Mouse (Mus musculus) left cerebral cortex, adult 9 months (tissue): ENCODE results near the gene Nin.

ENCODE experiments used
- DNase-seq, 2 experiments: peaks; one replicate each; pipeline ENCODE4 v3.0.0; 2022; ENCODE audit warnings: low spot score in 2 of 2

Nin gene

GRCm38 (mm10) chr12:70082935-70083532 lies 30.5 kb downstream of the Nin start:
- no peak for DNase-seq

DNA sequence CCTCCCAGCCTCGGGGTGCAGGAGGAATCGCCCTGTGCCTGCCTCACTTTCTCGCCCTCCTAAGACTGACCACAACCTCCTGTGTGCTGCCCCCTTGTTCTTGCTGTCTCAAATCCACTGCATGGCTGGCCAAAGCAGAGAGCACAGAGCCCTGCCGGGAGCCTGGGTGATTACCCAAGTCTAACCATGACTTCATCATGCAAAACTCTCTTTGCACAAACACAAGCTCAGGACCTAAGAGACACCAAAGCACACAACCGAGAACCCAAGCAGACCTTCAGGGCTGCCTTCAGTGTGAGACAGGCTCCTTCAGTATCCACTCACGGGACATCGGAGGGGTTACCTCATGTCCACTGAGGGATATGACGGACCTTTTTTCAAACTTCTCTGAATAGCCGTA lies 31.0 kb downstream of the Nin start:
- no peak for DNase-seq

- DNase-seq, result no peak
Observed at GRCm38 (mm10) chr12:70078471-70079025, 35.0 kb downstream of the Nin start.

DNA sequence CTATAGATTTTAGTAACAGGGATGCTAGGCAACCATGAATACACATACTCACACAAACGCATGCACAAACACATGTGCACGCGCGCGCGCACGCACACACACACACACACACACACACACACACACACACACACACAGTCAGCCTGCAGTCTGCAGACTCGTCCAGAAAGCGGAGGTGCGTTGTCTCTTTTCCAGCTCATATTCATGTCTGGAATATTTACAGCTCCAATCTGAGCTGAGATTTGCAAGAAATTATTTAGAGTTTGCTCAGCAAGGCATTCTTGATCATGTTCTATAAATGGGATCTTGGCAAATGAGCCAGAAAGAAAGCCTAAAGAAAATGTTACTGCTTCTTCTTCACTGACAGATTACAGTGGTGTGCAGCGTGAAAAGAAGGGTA lies 37.0 kb downstream of the Nin start:
- peak in 1 of 2 experiments; percentile 37 for DNase-seq

DNA sequence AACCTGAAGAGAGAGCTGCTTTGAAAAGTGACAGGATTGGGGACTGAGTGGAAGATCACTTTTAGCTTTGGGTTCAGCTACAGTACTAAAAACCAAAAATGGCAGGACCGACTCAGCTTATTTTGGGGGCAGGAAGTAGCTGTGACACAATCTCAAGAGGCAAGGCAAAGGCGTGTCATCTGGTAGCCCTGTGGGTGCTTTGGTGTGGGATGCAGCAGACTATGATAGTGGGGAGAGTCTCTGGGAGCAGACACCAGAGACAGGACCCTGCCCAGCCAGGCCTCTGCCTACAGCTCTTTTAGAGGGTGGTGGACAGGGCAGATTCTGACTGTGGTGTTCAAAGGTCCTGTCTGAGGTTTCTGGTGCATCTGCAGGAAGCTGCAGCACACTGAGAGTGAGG lies 38.5 kb downstream of the Nin start:
- no peak for DNase-seq

GRCm38 (mm10) chr12:70070888-70071287 lies 42.6 kb downstream of the Nin start:
- DNase-seq, result no peak

GRCm38 (mm10) chr12:70070306-70070705 lies 43.2 kb downstream of the Nin start:
- DNase-seq, result no peak

DNA sequence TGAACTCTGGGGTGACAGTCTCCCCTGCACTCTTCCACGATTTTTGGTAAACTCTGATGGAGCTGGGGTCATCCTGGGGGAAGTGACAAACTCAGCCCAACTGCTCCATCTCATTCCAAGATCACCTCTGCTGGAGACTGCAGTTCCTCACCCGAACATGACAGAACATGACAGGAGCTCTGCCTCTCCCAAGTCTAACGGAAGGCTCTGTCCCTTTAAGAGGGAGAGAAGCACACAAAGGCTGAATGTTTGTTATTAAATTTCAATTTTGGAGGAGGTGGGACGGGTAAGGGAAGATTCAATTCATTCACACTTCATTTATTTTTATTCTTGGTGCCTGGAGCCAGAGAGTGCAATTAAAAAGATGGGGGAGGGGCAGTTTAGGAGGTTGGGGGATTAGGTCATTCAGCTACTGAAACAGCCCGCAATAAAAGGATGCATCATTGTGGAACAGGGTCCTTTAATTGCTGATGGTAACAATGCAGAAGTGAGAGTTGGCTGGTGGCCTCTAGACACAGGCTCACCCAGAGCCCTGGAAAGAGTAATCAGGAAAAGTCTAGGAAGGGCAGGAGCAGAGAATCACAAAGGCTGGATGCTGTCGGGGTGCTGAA lies 44.8 kb downstream of the Nin start:
- DNase-seq, result no peak

GRCm38 (mm10) chr12:70067849-70068248 lies 45.7 kb downstream of the Nin start:
- DNase-seq, result peak in 1 of 2 experiments; percentile 65

DNA sequence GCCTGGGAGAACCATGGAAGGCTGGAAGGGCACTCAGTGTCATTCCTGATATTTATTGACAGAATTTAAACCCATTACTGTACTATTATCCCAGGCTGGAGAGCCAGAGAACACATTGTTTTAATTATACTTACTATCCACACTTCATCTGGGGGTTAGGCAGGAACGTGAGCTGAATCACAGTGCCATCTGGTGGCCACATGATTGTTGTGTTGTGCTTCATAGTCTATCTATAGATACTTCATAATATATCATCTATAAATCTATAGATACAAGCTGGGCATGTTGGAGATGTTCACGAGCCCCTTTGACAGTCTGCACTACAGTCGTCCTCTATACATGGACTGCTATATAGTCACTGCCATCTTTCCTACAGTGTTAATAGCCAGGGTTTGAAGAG lies 51.4 kb downstream of the Nin start:
- peak in 1 of 2 experiments; percentile 62 for DNase-seq

- DNase-seq, result no peak
Observed at GRCm38 (mm10) chr12:70058956-70059851, 54.3 kb downstream of the Nin start.

GRCm38 (mm10) chr12:70050699-70051098 lies 62.8 kb downstream of the Nin start:
- DNase-seq, result no peak

DNA sequence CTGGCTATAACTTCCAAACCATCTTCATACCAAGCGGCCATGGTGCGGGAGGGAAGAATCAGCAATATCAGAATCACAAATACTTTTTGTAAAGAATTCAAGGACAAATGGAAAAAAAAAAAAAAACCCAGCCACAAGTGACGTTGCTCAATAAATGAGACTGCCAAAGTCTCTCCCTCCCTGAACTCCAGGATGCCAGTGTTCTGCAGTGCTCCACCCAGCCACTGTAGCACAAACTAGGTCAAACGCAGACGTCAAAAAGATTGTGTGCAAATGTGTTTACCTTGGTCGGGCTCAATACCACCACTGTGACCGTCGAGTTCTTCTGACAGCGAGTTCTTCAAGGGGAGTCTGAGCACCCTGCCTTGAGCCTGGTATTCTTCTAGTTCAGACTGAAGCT lies 64.8 kb downstream of the Nin start:
- DNase-seq, result no peak

DNA sequence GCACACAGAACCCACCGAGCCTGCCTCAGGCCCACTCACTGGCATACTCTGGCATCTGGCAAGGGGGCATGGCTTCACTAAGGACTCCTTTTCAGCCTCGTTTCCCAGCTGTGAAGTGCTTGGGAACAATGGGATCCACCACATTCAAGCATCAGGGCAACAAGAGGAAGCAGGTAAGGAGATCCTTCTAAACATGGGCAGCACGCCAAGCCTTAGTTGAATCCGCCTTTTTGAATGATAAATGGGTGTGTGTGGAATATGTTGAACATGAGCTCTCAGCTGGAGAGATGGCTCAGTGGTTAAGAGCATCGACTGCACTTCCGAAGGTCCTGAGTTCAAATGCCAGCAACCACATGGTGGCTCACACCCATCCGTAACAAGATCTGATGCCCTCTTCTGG lies 66.2 kb downstream of the Nin start:
- no peak for DNase-seq

DNA sequence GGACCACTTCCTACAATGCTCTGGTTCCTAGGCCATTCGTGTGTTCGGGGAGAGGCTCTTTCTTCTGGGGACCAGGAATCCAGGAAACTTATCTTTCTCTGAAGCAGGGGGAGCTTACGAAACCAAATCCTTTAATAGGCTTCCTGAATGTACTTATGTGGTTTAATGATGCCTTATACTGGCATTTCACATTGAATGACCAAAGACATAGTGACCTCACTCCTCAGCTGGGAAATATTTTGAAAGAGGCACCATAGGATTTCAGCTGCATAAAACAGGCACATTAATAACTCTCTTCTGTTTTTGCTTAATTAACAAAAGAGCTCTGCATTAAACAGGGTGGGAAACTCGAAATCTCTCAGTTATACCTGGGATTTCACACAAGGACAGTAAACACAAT lies 69.2 kb downstream of the Nin start:
- DNase-seq, result no peak

- DNase-seq, result peak; percentile 76 to 81
Observed at GRCm38 (mm10) chr12:70043421-70043820, 70.1 kb downstream of the Nin start.

DNA sequence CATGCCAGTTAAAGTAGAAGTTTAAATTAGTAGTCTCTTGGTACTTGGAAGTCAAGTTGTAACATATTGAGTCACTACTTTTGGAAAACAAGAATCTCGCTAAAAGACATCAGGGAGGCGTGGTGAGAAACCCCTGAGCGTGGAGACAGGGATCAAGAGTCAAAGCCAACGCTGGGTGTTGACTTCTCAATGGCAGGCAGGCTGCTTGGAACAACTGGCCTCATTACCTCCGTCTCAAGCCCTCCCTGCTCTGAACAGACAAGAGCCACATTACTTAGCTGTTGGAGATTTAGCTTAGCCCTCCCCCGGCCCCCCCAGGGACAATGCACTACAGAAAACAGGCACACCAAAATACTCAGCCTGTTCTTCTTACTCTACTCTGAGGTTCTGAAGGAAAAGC lies 72.5 kb downstream of the Nin start:
- no peak for DNase-seq

DNA sequence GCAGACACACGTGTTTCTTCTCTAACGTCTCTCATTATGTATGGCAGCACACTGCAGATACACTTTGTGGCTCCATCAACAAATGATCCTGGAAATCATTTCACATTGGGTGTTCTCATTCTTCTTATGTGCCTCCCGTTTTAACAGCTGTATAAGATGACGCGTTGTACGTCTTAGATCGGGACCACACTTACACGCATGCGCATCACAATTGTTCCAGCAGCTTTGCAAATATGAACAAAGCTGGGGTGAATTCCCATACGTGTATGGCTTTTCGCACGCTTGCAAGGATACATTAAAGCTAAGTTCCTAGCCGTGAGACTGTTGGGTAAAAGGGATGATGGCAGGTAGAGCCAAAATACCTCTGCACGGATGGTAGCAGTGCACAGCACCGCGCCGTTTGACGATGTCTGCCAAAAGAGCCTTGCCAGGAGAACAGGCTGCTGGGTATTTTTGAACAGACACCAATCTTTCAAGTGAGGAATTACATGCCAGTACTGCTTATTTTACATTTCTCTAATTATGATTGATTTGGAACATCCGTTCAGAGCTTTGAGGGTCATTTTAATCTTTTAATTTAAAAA lies 76.7 kb downstream of the Nin start:
- no peak for DNase-seq

DNA sequence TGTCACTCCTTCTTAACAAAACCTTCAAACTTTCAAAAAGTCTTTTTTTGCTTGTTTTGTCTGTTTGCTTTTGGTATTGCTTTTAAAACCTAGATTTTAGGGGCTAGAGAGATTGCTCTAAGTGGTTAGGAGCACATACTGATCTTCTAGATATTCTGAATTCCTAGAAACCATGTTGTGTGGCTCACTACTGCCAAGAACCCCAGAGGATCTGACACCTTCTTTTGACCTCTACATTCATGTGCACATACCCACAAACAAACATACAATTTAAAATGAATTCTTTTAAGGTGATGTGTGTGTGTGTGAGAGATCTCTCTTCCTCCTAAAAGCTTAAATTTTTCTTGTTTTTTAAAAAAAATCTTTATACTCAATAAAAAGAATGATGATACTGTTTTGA lies 87.3 kb downstream of the Nin start:
- DNase-seq, result no peak

DNA sequence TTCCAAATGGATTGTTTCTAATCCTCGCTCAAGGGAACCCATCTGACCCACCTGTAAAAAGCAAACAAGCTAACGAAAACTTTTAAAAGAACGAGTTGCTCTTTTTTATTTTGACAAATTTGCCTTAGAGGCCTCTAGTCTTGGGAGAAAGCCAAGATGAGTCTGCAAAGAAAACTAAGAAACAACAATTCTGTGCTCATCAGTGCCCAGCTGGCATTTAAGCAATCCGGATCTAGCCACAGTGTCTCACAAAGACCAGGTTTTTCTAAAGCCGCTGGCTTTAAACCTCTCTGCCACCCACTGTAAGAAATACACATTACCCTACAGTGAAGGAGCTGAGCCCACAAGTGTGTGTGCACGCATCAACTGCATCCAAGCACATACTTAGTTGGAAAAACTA lies 88.1 kb downstream of the Nin start:
- DNase-seq, result no peak

DNA sequence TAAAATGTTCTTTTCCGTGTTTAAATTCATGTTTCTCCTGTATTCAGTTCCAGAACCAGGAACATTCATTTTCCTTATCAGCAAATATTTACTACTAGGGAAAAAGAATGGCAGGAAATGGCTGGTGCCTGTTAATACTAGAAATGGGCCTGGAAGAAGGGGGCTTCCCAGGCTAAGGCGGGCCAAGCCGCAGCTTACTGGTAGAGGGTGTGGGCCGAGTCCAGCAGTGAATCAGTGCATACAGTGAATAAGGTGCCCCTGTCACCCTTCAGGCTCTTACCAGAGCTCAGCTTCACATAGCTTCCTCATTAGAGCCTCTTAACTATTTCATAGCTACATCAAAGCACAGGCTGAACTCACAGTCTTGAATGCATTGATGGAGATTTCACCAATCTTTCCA lies 89.9 kb downstream of the Nin start:
- DNase-seq, result no peak

GRCm38 (mm10) chr12:70018153-70018552 lies 95.4 kb downstream of the Nin start:
- no peak for DNase-seq
